Mouse (Mus musculus): Measurements from ENCODE around the gene Ccni.

GRCm38 (mm10) chr5:93178616-93179015, 27.7 kb downstream of the Ccni start:
- TF ChIP-seq TAL1 (IDR thresholded peaks at IDR 0.05; ENCODE audit: low read length): no peak
- TF ChIP-seq GATA1 (IDR thresholded peaks at IDR 0.05; ENCODE audit: low read length): no peak
